Mouse (Mus musculus): ENCODE data around the gene Ttpal. TPM values are rescaled to one million over a fixed set of nuclear protein-coding genes. Genes with fewer than 3 reads are reported as not detected.
"Not testable (repeated sequence)": the region's sequence is repeated elsewhere in the genome, so short reads cannot be mapped to it uniquely, and the experiment has no call there.

The Ttpal gene
- polyA plus RNA-seq, 1 experiment from 2014 or later = 41.6 TPM

DNA sequence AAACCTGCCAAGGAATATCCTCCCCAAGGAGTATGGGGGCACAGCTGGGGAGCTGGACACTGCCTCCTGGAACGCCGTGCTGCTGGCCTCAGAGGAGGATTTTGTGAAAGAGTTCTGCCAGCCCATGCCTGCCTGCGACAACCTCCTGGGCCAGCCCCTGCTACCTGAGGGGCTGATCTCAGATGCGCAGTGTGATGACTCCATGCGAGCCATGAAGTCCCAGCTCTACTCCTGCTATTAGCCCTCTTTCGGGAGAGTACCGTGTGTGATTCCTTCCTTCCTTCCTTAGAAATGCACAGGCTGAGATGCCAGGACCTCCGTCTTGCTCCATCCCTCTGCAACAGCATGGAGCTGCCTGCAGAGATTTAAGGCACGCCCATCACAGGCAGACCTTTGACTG is 13.3 kb downstream of the Ttpal start:
- no peak overlapping the region for H3K4me2 ChIP-seq
- WGBS = 89% methylated on average over 9 of the region's 9 CpGs
- peaks cover 60% of the 10 kb centered on the region for H3K36me3 ChIP-seq

DNA sequence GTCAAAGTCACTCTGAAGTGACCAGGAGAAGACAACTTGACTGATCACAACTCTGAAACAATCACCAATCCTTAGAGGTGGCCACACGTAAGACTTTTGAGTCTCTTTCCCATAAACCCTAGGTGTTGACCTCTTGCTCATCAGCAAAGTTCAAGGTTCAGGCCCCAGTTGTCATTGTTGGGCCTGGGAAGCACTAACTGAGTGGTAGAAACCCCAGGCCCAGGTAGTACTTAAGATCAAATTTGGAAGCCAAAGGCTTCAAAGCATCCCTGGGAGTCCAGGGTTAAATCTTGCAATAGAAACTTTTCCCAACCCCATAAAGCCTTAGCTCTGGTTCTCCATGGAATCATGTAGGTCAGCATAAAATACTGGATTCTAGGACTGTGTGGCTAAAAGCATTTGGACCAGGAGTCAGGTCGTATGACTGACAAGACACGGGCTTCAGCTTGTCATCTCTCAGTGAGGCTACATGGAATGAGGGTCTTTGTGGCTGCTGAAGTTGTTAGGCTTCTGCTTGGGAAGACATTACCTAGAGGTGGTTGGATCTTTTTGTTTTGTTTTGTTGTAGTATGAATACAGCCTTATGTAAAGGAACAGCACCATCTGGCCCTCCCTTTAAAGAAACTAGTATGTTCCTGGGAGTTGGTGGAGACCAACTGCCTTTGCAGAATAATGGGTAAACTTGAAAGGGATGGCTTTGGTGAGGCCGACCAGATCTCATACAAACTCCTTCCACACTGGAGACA is 14.0 kb downstream of the Ttpal start:
- H3K4me1 ChIP-seq (replicated peaks) = no peaks in the 10 kb centered on the region
- no peaks in the 10 kb centered on the region for H3K27me3 ChIP-seq
- no peaks in the 10 kb centered on the region for H3K9me3 ChIP-seq
- no peak overlapping the region for H3K27ac ChIP-seq (replicated peaks)
- H3K36me3 ChIP-seq = peaks cover 63% of the 10 kb centered on the region
- H3K4me3 ChIP-seq = no peak overlapping the region
- no peak for ATAC-seq (ENCODE audit: low FRiP score, low read depth)
- H3K9ac ChIP-seq = no peak overlapping the region
- H3K4me2 ChIP-seq = no peak overlapping the region
- 94% methylated on average over 4 of the region's 4 CpGs for WGBS

More for the DNA sequence above, 13.3 kb downstream of the Ttpal start:
- Histone ChIP-seq H3K9me3 (no peaks in the 10 kb centered on the region), H3K27me3 (no peaks in the 10 kb centered on the region), H3K9ac (no peak overlapping the region), H3K4me3 (no peak overlapping the region), H3K27ac (replicated peaks) (no peak overlapping the region), H3K4me1 (replicated peaks) (no peaks in the 10 kb centered on the region)
- ATAC-seq (ENCODE audit: low FRiP score, low read depth) = no peak

DNA sequence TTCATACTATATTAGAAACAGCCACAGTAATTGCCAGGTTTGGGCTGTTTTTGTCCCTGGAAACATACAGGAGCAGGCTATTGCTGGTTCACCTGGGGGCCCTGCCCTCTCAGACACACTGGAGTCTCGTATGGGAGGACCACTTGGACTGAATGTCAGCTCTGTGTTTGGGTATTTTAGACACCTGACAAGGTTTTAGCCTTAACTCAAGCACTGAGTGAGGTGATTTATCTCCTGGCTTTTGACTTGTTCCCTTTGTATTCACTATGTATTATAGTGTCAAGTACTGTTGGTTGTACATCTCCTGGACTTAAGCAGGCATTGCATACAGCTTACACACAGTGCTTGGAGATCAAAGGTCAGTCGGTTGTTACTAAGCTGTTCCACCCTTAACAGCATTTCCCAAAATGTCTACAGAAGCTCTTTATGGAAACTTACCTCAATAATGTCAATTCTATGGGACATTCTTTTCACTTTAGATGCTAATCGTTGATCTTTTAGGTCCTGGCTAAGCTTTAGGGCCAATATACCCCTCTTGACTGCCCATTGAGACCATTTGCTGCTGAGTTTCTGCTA is 14.6 kb downstream of the Ttpal start:
- Histone ChIP-seq H3K27ac (replicated peaks) (no peak overlapping the region), H3K36me3 (peaks cover 68% of the 10 kb centered on the region), H3K9me3 (no peaks in the 10 kb centered on the region), H3K4me3 (no peak overlapping the region), H3K27me3 (no peaks in the 10 kb centered on the region), H3K4me2 (no peak overlapping the region), H3K4me1 (replicated peaks) (no peaks in the 10 kb centered on the region), H3K9ac (no peak overlapping the region)
- WGBS = 86% methylated on average over 3 of the region's 3 CpGs
- ATAC-seq (ENCODE audit: low FRiP score, low read depth) = no peak

DNA sequence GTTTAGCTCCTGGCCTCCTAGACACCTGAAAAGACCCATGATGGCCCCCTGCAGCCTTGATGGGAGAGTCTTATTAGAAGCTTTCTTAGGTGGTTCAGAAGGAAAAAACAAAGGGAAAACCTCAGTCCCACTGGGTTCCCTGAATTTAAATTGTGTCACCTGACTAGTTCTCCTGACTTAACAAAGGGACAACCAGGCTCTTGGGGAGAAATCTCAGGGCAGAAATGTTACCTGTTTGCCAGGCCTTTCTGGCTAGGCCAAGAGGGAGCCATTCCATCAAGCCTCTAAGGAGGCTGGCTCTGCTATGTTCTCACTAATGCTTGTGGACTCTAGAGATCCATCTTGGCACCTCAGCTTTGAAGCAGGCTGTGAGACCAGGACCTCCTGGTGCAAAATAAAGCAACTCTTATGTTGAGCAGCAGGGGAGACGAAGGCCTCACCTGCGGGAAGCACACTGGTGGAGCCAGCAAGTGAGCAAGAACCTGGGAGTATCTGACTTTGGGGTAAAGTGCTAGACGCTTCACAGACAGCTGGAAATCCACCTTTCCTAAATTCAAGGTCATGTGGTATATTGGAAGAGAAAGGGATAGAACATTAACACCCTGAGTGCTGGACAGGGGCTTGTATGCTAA is 15.2 kb downstream of the Ttpal start:
- Histone ChIP-seq H3K9me3 (no peaks in the 10 kb centered on the region), H3K27ac (replicated peaks) (no peak overlapping the region), H3K4me1 (replicated peaks) (no peaks in the 10 kb centered on the region), H3K36me3 (peaks cover 68% of the 10 kb centered on the region), H3K4me2 (no peak overlapping the region), H3K4me3 (no peak overlapping the region), H3K9ac (no peak overlapping the region), H3K27me3 (no peaks in the 10 kb centered on the region)
- ATAC-seq (ENCODE audit: low FRiP score, low read depth) = no peak
- 76% methylated on average over 3 of the region's 3 CpGs for WGBS

DNA sequence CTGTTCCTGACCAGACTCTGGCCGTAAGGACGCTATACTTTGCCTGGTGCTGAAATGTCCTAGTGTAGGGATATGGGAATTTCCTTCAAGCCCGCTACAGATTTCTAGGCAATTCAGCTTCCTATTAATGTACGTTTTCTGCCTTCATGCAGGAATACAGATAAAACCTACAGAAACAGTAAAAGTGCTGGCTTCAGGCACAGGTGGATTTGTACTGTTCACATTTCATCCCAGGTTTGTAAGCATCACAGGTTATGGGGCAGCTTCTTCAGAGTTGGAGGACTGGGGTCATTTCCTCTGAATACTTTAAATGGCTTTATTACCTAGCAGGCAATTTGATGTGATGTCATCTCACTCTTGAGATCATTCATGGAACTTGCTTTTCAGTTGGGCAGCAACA is 15.8 kb downstream of the Ttpal start:
- Histone ChIP-seq H3K4me2 (no peak overlapping the region), H3K36me3 (peaks cover 71% of the 10 kb centered on the region)
- 93% methylated on average over 4 of the region's 4 CpGs for WGBS

DNA sequence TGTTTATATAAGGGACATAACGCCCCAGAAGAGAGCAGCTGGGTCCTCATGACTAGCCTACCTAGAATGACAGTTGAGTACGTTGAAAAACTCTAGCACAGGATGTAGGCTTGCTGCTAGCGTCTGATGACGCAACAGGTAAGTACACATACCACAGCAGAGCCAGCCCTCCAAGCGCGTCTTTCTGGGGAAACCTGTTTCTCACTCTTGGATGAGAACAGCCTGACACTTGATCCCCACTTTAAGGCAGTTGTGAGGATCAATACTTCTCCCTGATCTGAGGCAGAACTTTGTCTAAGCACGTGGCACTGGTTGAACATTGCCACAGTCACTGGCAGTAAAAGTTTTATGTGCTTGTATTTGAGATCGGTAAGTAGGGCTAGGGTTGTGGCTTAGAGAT is 18.3 kb downstream of the Ttpal start:
- Histone ChIP-seq H3K9ac (no peak overlapping the region), H3K27ac (replicated peaks) (no peak overlapping the region), H3K36me3 (peaks cover 68% of the 10 kb centered on the region), H3K27me3 (no peaks in the 10 kb centered on the region), H3K4me2 (no peak overlapping the region), H3K9me3 (no peaks in the 10 kb centered on the region), H3K4me1 (replicated peaks) (no peaks in the 10 kb centered on the region), H3K4me3 (no peak overlapping the region)
- 91% methylated on average over 8 of the region's 8 CpGs for WGBS
- no peak for ATAC-seq (ENCODE audit: low FRiP score, low read depth)

More for the DNA sequence above, 15.8 kb downstream of the Ttpal start:
- Histone ChIP-seq H3K4me1 (replicated peaks) (no peaks in the 10 kb centered on the region), H3K27me3 (no peaks in the 10 kb centered on the region), H3K9me3 (no peaks in the 10 kb centered on the region), H3K27ac (replicated peaks) (no peak overlapping the region), H3K9ac (no peak overlapping the region), H3K4me3 (no peak overlapping the region)
- ATAC-seq (ENCODE audit: low FRiP score, low read depth) = no peak

DNA sequence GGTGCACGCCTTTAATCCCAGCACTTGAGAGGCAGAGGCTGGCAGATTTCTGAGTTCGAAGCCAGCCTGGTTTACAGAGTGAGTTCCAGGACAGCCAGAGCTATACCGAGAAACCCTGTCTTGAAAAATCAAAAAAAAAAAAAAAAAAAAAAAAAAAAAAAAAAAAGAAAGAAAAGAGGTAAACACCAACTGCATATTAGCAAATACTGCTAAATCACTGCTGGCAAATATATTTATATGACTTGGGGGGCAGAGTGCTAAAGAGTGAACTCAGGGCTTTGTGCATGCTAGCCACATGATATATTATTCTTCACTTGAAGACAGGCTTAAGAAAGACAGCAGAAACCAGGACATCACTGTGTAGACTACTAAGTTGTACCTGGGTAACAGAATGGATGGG is 19.3 kb downstream of the Ttpal start:
- WGBS = 96% methylated on average over 3 of the region's 3 CpGs
- not testable (repeated sequence) for H3K27ac ChIP-seq (replicated peaks); H3K4me3 ChIP-seq; H3K4me1 ChIP-seq (replicated peaks); H3K27me3 ChIP-seq; H3K9me3 ChIP-seq; ATAC-seq (ENCODE audit: low FRiP score, low read depth); H3K4me2 ChIP-seq; H3K9ac ChIP-seq
- H3K36me3 ChIP-seq = peaks cover 72% of the 10 kb centered on the region

DNA sequence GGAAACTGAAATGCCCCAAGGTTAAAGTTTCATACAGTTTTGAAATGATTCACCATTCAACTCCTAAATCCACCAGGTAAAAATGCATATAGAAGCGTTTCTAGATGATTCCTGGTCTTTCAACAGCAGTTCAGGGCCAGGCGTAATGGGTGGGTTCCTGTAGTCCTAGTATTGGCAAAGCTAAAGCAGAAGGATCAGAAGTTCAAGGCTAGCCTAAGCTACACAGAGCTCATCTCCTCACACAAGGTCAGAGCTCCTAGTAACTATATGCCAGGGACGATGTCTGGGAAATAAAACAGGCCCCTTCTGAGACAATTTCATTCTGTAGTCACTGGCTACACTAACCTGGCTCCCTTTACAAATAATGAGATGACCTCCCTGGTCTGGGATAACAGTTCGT is 29.1 kb downstream of the Ttpal start:
- no peaks in the 10 kb centered on the region for H3K9me3 ChIP-seq
- H3K36me3 ChIP-seq = peaks cover 72% of the 10 kb centered on the region
- ATAC-seq (ENCODE audit: low FRiP score, low read depth) = no peak
- no peak overlapping the region for H3K4me3 ChIP-seq
- H3K4me2 ChIP-seq = no peak overlapping the region
- H3K27ac ChIP-seq (replicated peaks) = no peak overlapping the region
- H3K4me1 ChIP-seq (replicated peaks) = no peaks in the 10 kb centered on the region
- 94% methylated on average over 4 of the region's 4 CpGs for WGBS
- H3K9ac ChIP-seq = no peak overlapping the region
- no peaks in the 10 kb centered on the region for H3K27me3 ChIP-seq

DNA sequence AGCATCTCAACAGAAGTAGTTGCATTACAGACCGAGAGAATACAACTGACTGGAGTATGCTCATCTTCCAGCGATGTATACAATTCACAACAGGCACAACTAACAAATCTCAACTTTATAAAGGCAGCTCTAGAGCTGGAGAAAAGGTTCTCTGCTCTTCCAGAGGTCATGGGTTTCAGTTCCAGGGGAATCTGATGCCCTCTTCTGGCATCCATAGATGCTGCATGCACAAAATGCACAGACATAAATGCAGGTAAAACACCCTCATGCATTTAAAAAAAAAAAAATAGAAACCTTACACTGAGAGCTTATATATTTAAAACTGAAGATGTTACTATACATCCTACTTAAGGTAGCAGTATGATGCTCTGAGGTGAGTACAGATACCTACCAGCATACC is 29.6 kb downstream of the Ttpal start:
- H3K27ac ChIP-seq (replicated peaks) = no peak overlapping the region
- no peak for ATAC-seq (ENCODE audit: low FRiP score, low read depth)
- whole genome bisulfite sequencing = 94% methylated on average over 2 of the region's 2 CpGs

DNA sequence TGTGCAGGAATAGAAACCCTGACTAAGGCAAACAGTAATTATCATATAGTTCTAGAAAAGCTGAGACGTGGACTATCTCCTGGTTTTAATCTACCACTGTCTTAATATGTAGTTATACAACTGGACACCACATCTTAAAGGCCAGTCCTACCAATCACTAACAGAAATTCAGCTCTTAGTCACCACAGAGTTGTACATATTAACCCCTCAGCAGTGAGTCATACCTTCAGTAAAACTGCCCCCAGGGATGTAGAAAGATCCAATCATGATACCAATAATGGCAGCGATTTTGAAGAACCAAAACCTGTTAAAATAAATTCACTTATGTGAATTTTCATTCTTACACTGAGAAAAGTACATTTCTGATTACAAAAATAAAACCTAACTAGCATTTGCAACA is 32.1 kb downstream of the Ttpal start:
- H3K9me3 ChIP-seq = no peaks in the 10 kb centered on the region
- ATAC-seq (ENCODE audit: low FRiP score, low read depth) = no peak
- H3K4me2 ChIP-seq = no peak overlapping the region
- 97% methylated on average over 2 of the region's 2 CpGs for WGBS
- no peak overlapping the region for H3K27ac ChIP-seq (replicated peaks)
- H3K9ac ChIP-seq = no peak overlapping the region
- peaks cover 44% of the 10 kb centered on the region for H3K36me3 ChIP-seq
- H3K27me3 ChIP-seq = no peaks in the 10 kb centered on the region
- H3K4me1 ChIP-seq (replicated peaks) = peaks cover 7% of the 10 kb centered on the region; the same call in 1 of the 2 replicates
- H3K4me3 ChIP-seq = no peak overlapping the region

More for the DNA sequence above, 29.6 kb downstream of the Ttpal start:
- Histone ChIP-seq H3K9me3 (no peaks in the 10 kb centered on the region), H3K27me3 (no peaks in the 10 kb centered on the region), H3K9ac (no peak overlapping the region), H3K4me2 (no peak overlapping the region), H3K4me3 (no peak overlapping the region), H3K36me3 (peaks cover 67% of the 10 kb centered on the region), H3K4me1 (replicated peaks) (no peaks in the 10 kb centered on the region)

DNA sequence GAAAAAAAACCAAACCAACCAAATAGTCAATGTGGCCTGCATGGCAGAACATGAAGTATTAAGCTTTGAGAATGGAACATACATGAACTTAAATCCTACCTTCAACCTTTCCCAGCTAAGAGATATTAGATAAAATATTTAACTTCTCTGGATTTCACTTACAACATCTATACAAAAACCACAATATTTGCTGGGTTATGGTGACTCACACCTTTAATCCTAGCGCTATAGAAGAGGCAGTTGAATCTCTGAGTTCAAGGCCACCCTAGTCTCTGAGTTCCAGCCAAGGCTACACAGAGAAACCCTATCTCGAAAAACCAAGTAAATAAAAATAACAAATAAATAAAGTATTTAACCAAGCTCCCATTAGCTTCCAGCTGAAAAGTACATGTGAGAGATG is 33.9 kb downstream of the Ttpal start:
- no peak for ATAC-seq (ENCODE audit: low FRiP score, low read depth)
- WGBS = 97% methylated on average over 2 of the region's 2 CpGs

DNA sequence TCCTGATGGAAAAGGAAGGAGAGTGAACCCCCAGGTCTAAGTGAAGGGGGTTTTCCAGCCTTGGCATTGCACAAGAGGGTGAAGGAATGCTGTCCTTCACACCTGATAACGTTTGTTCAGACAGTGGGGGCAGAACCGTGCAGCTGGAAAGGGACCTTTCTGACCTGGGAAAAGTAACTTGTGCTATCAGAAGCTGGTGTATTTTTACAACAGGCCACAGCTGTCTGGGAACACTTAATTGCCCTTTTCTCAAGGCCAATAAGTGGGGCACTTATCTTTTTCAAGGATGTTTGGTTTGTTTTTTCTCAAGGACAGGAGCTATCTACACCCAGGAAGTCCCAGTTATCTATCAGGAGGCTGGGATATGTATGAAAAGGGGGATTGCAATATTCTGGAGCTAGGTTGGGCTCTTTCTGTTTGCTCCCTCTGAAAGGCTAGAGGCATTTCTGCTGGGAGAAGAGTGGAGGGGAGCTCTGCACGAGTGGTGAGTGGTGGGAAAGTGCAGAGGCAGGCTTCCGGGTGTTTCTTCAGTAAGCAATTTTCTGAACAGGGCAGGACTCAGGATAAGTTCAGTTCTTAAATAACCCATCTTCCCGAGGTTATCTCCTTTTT is 35.6 kb downstream of the Ttpal start:
- Histone ChIP-seq H3K27ac (replicated peaks) (no peak overlapping the region), H3K9me3 (no peaks in the 10 kb centered on the region), H3K27me3 (no peaks in the 10 kb centered on the region), H3K4me3 (no peak overlapping the region), H3K9ac (no peak overlapping the region), H3K4me1 (replicated peaks) (peaks cover 19% of the 10 kb centered on the region), H3K36me3 (peaks cover 14% of the 10 kb centered on the region), H3K4me2 (no peak overlapping the region)
- WGBS = 76% methylated on average over 5 of the region's 5 CpGs
- no peak for ATAC-seq (ENCODE audit: low FRiP score, low read depth)

More for the DNA sequence above, 33.9 kb downstream of the Ttpal start:
- Histone ChIP-seq H3K27me3 (no peaks in the 10 kb centered on the region), H3K4me1 (replicated peaks) (peaks cover 12% of the 10 kb centered on the region; the same call in 1 of the 2 replicates), H3K36me3 (peaks cover 27% of the 10 kb centered on the region), H3K9ac (no peak overlapping the region), H3K9me3 (no peaks in the 10 kb centered on the region), H3K4me2 (no peak overlapping the region), H3K4me3 (no peak overlapping the region), H3K27ac (replicated peaks) (no peak overlapping the region)

Data from hindbrain, embryonic 15.5 days (tissue).